Mouse (Mus musculus) CH12.LX (cell line): ENCODE data around the gene Gm10447. TPM values are rescaled to one million over a fixed set of nuclear protein-coding genes. Genes with fewer than 3 reads are reported as not detected.

Experiments
- DNase-seq: peaks from one replicate; pipeline ENCODE4 v3.0.0-alpha.2; 2013; ENCODE audit errors: extremely low read depth
- H3K27ac ChIP-seq: 2 replicates; pipeline ENCODE4 v1.5.1; 2012; ENCODE audit warnings: low read depth, mild to moderate bottlenecking, control low read depth, moderate library complexity; ENCODE audit not compliant: insufficient read depth
- H3K27me3 ChIP-seq: replicated peaks from 2 replicates; pipeline ENCODE3; 2012; ENCODE audit warnings: inconsistent platforms
- H3K36me3 ChIP-seq, 2 experiments: replicated peaks in 1 of 2; 2 replicates each; pipeline versions ENCODE3 to v1.6.1; 2012; ENCODE audit warnings: inconsistent platforms in 1 of 2, low read length in 1 of 2, mild to moderate bottlenecking in 1 of 2, mixed read lengths in 1 of 2, moderate library complexity in 1 of 2; ENCODE audit not compliant: control insufficient read depth in 1 of 2, insufficient read depth in 1 of 2
- H3K4me1 ChIP-seq, 2 experiments: 2 replicates each; pipeline ENCODE4 v1.6.1; 2012; ENCODE audit warnings: inconsistent platforms in 1 of 2, moderate library complexity in 1 of 2; ENCODE audit not compliant: insufficient read depth in 2 of 2, control insufficient read depth in 1 of 2
- H3K4me2 ChIP-seq: 2 replicates; pipeline ENCODE4 v1.6.1; 2012; ENCODE audit warnings: low read depth, mild to moderate bottlenecking, control low read depth; ENCODE audit not compliant: poor library complexity, insufficient read depth, severe bottlenecking
- H3K4me3 ChIP-seq, 3 experiments: fragments of 150-350 bp in 1 of 3; sonication (generic) in 1 of 3; replicated peaks in 1 of 3; 2 replicates each; pipeline versions ENCODE3 to v1.5.1; 2011 to 2012; ENCODE audit warnings: low read depth in 2 of 3, low read length in 2 of 3, mild to moderate bottlenecking in 2 of 3, moderate library complexity in 2 of 3, control low read depth in 1 of 3, improper control_type of control experiment in 1 of 3, inconsistent platforms in 1 of 3, mixed read lengths in 1 of 3; ENCODE audit not compliant: poor library complexity in 1 of 3
- H3K79me2 ChIP-seq: replicated peaks from 2 replicates; pipeline ENCODE4 v1.6.1; 2012; ENCODE audit warnings: mild to moderate bottlenecking, moderate library complexity; ENCODE audit not compliant: control insufficient read depth, poor library complexity, insufficient read depth, severe bottlenecking; ENCODE audit errors: extremely low read depth
- H3K9ac ChIP-seq: 2 replicates; pipeline ENCODE4 v1.6.1; 2012; ENCODE audit warnings: low read depth, mild to moderate bottlenecking, control low read depth, moderate library complexity; ENCODE audit not compliant: insufficient read depth
- H3K9me3 ChIP-seq: replicated peaks from 2 replicates; pipeline ENCODE3; 2012; ENCODE audit warnings: low read length, inconsistent platforms, mixed read lengths
- BHLHE40 ChIP-seq: IDR thresholded peaks from 2 replicates; pipeline ENCODE4 v1.6.1; 2011; ENCODE audit warnings: mild to moderate bottlenecking, low read depth, low read length, improper control_type of control experiment
- CHD1 ChIP-seq: IDR thresholded peaks from 2 replicates; pipeline ENCODE4 v1.6.1; 2012; ENCODE audit warnings: low read depth, low read length, improper control_type of control experiment, inconsistent platforms
- CHD2 ChIP-seq: IDR thresholded peaks from 2 replicates; pipeline ENCODE4 v1.6.1; 2011; ENCODE audit warnings: low read length, improper control_type of control experiment
- CTCF ChIP-seq, 2 experiments: IDR thresholded peaks in 1 of 2; conservative IDR thresholded peaks in 1 of 2; 2 replicates each; pipeline ENCODE4 v1.5.1; 2011 to 2012; ENCODE audit warnings: low read depth in 2 of 2, low read length in 2 of 2, improper control_type of control experiment in 1 of 2, inconsistent platforms in 1 of 2, mild to moderate bottlenecking in 1 of 2, moderate library complexity in 1 of 2
- EP300 ChIP-seq: IDR thresholded peaks from 2 replicates; pipeline ENCODE4 v1.6.1; 2011; ENCODE audit warnings: low read length, improper control_type of control experiment
- ETS1 ChIP-seq: conservative IDR thresholded peaks from 2 replicates; pipeline ENCODE4 v1.6.1; 2012; ENCODE audit warnings: low read depth, mild to moderate bottlenecking, inconsistent platforms, low read length, improper control_type of control experiment, moderate library complexity
- GABPA ChIP-seq: IDR thresholded peaks from 2 replicates; pipeline ENCODE4 v1.6.1; 2012; ENCODE audit warnings: low read depth, low read length, improper control_type of control experiment, inconsistent platforms; ENCODE audit not compliant: insufficient replicate concordance
- HCFC1 ChIP-seq: IDR thresholded peaks from 2 replicates; pipeline ENCODE4 v1.6.1; 2012; ENCODE audit warnings: low read depth, mild to moderate bottlenecking, inconsistent platforms, low read length, improper control_type of control experiment
- JUND ChIP-seq: conservative IDR thresholded peaks from 2 replicates; pipeline ENCODE4 v1.6.1; 2011; ENCODE audit warnings: low read depth, low read length, improper control_type of control experiment
- KAT2A ChIP-seq: IDR thresholded peaks from 2 replicates; pipeline ENCODE4 v1.6.1; 2012; ENCODE audit warnings: low read length, improper control_type of control experiment, inconsistent platforms; ENCODE audit not compliant: insufficient replicate concordance
- MEF2A ChIP-seq: IDR thresholded peaks from 2 replicates; pipeline ENCODE4 v1.6.1; 2014; ENCODE audit warnings: low read depth, mild to moderate bottlenecking, inconsistent platforms, low read length, improper control_type of control experiment, borderline replicate concordance
- MXI1 ChIP-seq: IDR thresholded peaks from 2 replicates; pipeline ENCODE4 v1.6.1; 2011; ENCODE audit warnings: mild to moderate bottlenecking, low read depth, low read length, improper control_type of control experiment
- MYC ChIP-seq: IDR thresholded peaks from 2 replicates; pipeline ENCODE4 v1.6.1; 2011; ENCODE audit warnings: low read depth, mild to moderate bottlenecking, improper control_type of control experiment, low read length
- NELFE ChIP-seq: IDR thresholded peaks from 2 replicates; pipeline ENCODE4 v1.6.1; 2011; ENCODE audit warnings: low read depth, low read length, improper control_type of control experiment
- NRF1 ChIP-seq: IDR thresholded peaks from 2 replicates; pipeline ENCODE4 v1.6.1; 2014; ENCODE audit warnings: low read depth, mild to moderate bottlenecking, inconsistent platforms, low read length, improper control_type of control experiment, moderate library complexity
- POLR2A ChIP-seq: IDR thresholded peaks from 2 replicates; pipeline ENCODE4 v1.6.1; 2011; ENCODE audit warnings: low read depth, mild to moderate bottlenecking, improper control_type of control experiment, low read length
- RAD21 ChIP-seq: IDR thresholded peaks from 2 replicates; pipeline ENCODE4 v1.6.1; 2011; ENCODE audit warnings: low read depth, mild to moderate bottlenecking, low read length, improper control_type of control experiment, moderate library complexity
- TBP ChIP-seq: conservative IDR thresholded peaks from 2 replicates; pipeline ENCODE4 v1.6.1; 2011; ENCODE audit warnings: low read depth, low read length, improper control_type of control experiment
- TCF12 ChIP-seq: IDR thresholded peaks from 2 replicates; pipeline ENCODE4 v1.6.1; 2014; ENCODE audit warnings: low read depth, mild to moderate bottlenecking, inconsistent platforms, low read length, improper control_type of control experiment
- USF1 ChIP-seq: IDR thresholded peaks from 2 replicates; pipeline ENCODE4 v1.6.1; 2014; ENCODE audit warnings: low read depth, mild to moderate bottlenecking, inconsistent platforms, low read length, improper control_type of control experiment
- ZMIZ1 ChIP-seq: IDR thresholded peaks from 2 replicates; pipeline ENCODE4 v1.6.1; 2012; ENCODE audit warnings: low read depth, mild to moderate bottlenecking, inconsistent platforms, low read length, improper control_type of control experiment
- dilution Hi-C: fragments of 300-500 bp; cut with MboI; formaldehyde crosslinking; loops from 2 replicates; pipeline ENCODE4 v1.14.3; 2020; ENCODE audit warnings: low sequenced_read_pairs; ENCODE audit not compliant: extremely low pct_unique_long_range_greater_than_20kb, extremely low pct_ligation_motif_present
- in situ Hi-C: fragments of 300-500 bp; cut with MboI; formaldehyde crosslinking; loops from 3 replicates; pipeline ENCODE4 v1.14.3; 2019; ENCODE audit warnings: low sequenced_read_pairs, low pct_ligation_motif_present, low pct_unique_long_range_greater_than_20kb, mixed read lengths
- polyA plus RNA-seq: library from polyadenylated mRNA; unstranded; fragments of >175 nt; gene quantifications from 2 replicates; pipeline ENCODE4 v1.2.1, GENCODE M21; 2012; ENCODE audit warnings: low read depth; ENCODE audit not compliant: insufficient read length
- total RNA-seq, 2 experiments: library from RNA; depleted of rRNA; stranded (reverse); fragments of 300-350 nt in 1 of 2; fragments of >200 nt in 1 of 2; gene quantifications; 2 replicates each; pipeline ENCODE4 v1.2.3; 2012 to 2014

Gene Gm10447
- total RNA-seq (2012; rRNA removed) (not detected in 2 replicates), total RNA-seq (2014; rRNA removed) (not detected in 2 replicates), polyA plus RNA-seq (not detected in 2 replicates)

- no peak for DNase-seq
- Histone ChIP-seq H3K27ac (no peak within 1 kb of the TSS), H3K4me3 (no peak within 1 kb of the TSS), H3K9me3 (peaks cover 5% of the 10 kb centered on the region), H3K79me2 (no peaks in the 10 kb centered on the region), H3K27me3 (peaks cover 1% of the 10 kb centered on the region), H3K9ac (no peak within 1 kb of the TSS), H3K36me3 (no peaks in the 10 kb centered on the region), H3K4me2 (no peak within 1 kb of the TSS), H3K4me1 (peaks cover 2 to 3% of the 10 kb centered on the region in 2 experiments; a peak in 2 of 4 replicates)
- in situ Hi-C loops (no loop called here), dilution Hi-C loops (no loop called here)
- TF ChIP-seq RAD21 (no peak), JUND (no peak), NELFE (no peak), MEF2A (no peak), MYC (no peak), BHLHE40 (no peak), CHD1 (no peak), HCFC1 (no peak), MXI1 (no peak), CHD2 (no peak), TCF12 (no peak), POLR2A (no peak), ZMIZ1 (no peak), GABPA (no peak), USF1 (no peak), KAT2A (no peak), TBP (no peak), NRF1 (no peak), EP300 (no peak)
These were observed at the start of gene Gm10447, which contains the start of gene Shroom1 for GRCm38 (mm10) chr11:53456474-53457371. Gm10447 (minus strand) TSS chr11:53457110. Shroom1 (plus strand) TSS chr11:53457205.

- Histone ChIP-seq H3K27ac (no peak overlapping the region), H3K9ac (no peak overlapping the region), H3K36me3 (no peaks in the 10 kb centered on the region)
- dilution Hi-C loops: no loop called here
- TF ChIP-seq MYC: no peak
- TF ChIP-seq ETS1: no peak
- TF ChIP-seq CTCF (conservative IDR thresholded peaks at IDR 0.05 in 1 of 2, IDR thresholded peaks at IDR 0.05 in 1 of 2; ENCODE audit: low read depth in 2 of 2, low read length in 2 of 2): no peak
- TF ChIP-seq, all 38 proteins: peak for 0
- no peaks in the 10 kb centered on the region for H3K9me3 ChIP-seq
- no peaks in the 10 kb centered on the region for H3K27me3 ChIP-seq
- DNase-seq: no peak
- H3K4me3 ChIP-seq: no peak overlapping the region
- in situ Hi-C loops: no loop called here
- no peaks in the 10 kb centered on the region for H3K79me2 ChIP-seq
- H3K4me1 ChIP-seq: peaks cover 36 to 79% of the 10 kb centered on the region in 2 experiments
- H3K4me2 ChIP-seq: no peak overlapping the region
These were observed 48.2 kb upstream of the Gm10447 start for GRCm38 (mm10) chr11:53505026-53505663.
